Mouse (Mus musculus): ENCODE data around the gene Nyap1.

Gene Nyap1

DNA sequence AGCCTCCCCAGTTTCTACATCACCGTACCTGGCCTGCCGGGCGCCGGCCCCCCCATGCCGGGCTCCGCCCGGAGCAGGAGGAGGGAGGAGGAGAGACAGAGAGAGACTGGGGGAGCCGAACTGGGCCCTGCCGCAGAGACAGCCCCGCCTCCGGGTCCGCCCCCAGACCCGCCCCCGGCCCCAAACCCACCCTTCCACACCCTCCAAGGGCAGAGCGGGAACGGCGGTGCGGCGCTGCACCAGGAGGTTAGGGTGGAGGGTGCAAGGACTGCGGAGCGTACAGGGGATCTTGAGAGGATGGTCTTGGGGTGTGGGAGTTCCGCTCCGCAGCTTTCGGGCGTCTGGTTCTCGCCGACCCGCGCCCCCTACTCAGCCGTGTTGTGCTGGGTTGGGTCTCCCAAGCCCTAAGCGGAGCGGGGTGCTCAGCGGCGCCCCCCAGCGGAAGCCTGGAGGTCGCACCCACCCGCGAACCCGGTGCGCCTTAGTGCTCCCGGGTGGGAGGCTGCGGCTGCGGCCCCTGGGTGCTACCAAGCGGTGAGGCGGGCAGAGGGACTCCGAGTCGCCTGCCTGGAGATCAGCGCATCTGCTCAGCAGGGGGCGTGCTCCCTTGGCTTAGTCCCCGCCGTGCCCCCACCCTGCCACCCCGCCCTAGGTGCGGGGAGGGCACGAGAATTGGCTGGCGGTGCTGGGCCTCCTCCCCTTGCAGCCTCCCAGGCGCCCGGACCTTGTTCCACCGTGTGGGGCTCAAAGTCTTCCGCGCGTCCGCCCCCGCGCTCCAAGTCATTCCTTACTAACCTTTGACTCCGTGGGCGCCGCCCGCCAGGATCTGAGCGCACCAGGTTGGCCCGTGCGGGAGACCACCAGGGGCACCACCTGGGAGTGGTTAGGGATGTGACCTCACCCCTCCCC is at the start of gene Nyap1:
Gene Nyap1, minus strand, starts transcription at position 585 of the 909 bp plus-strand sequence.
- peak; percentile 90 to 91 for DNase-seq

DNA sequence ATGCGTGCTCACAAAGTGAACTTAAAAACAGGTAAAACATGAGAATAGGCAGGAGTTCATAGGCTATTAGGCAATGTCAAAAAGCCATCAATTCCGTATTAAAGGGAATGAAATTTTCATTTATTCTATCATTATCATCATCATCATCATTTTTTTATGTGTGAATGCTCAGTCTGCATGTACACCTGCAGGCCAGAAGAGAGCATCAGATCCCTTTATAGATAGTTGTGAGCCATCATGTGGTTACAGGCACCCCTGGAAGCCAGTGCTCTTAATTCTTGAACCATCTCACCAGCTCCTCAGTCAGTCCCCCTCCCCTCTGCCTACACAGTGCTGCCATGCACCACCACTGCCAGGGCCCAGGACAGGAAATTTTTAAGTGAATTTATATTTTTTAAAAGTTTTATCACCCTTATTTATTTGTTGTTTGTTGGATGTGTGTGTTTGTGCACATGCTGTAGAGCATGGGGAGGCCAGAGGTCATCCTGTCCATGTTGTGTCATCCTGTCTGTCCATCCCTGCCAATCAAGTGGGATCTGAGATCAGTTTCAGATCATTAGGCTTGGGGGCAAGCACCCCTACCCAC is 47.6 kb upstream of the Nyap1 start:
- no peak for DNase-seq

- no peak for DNase-seq
Observed at GRCm38 (mm10) chr5:137788171-137788570, 46.8 kb upstream of the Nyap1 start.

DNA sequence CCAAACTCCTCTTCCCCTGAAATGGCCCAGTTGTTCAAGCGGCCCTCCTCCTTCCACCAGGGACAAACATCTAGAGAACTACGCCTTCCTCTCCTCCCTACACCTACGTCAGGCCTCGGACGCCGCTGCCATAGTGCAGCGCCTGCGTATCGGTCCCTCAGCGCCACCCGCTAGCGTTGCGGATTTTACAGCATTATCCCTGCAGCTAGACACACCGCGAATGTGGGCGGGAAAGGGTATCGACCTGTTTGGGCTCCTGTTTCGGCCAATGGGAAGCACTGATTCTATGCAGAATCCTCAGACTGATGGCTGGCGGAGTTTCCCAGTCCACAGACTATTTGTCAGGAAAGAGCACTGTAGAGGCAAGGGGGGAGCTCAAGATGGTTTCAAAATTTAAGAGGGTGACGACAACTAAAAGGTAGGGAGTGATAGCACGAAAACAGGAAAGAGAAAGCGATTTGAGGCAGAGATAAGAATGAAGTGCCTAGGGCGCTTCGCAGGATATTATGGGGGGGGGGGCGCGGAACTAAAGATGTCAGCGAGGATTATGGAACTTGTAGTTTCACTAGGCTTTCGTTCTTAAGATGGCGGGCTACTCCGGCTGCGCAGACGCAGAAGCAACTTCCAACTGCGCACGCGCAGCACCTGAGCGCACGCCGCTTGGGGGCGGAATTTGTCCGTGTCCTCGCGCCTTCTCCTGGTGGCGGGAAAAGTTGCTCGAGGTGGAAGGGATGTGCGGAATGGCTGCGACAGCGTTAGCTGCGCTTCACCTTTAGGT is 45.9 kb upstream of the Nyap1 start, which contains the start of the genes Mepce and Zcwpw1:
Gene Mepce, minus strand, starts transcription at position 505 of the 778 bp plus-strand sequence.
Gene Zcwpw1, plus strand, starts transcription at position 648 of the 778 bp plus-strand sequence.
- DNase-seq: peak; percentile 94 to 97

GRCm38 (mm10) chr5:137786109-137786942 is 44.9 kb upstream of the Nyap1 start:
- peak; percentile 99 to 100 for DNase-seq

DNA sequence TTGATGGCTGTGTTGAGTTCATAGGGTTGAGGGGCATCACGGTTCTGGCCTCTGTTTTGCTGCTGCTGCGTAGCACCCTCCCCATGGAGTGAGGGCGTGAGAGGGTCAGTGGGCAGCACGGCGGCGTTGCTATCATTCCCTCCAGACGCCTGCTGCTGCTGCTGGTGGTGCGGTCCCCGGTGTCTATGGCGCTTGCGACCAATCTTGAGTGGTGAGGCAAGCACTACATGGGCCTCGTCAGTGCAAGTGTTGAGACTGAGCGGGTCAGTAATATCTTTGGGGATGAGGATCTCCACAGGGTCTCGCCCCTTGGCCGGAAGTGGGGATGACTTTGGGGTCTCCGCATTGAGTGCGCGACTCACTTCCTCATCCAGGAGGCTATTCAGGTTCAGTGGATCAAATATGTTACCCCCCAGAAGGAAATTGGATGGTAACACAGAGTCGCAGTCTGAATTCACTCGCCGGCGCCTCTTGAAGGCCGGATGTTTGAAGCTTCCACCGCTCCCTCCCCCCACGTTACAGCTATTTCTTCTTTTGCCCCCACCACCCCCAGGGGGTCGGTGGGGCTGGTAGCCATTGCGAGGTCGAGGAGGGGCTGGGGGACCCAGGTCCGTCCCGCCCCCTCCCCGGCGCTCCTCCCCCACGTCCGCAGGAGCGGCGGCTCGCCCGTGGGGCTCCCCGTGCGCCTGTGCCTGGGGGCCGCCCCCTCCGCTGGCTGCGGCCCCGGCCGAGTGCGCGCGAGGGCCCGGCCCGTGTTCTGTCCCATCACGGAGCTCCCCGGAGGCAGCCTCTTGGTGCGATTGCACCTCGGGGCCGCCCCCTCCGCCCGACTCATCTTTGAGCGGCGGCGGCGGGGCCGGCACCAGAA is 44.0 kb upstream of the Nyap1 start:
- DNase-seq: peak in 1 of 2 experiments; percentile 62

DNA sequence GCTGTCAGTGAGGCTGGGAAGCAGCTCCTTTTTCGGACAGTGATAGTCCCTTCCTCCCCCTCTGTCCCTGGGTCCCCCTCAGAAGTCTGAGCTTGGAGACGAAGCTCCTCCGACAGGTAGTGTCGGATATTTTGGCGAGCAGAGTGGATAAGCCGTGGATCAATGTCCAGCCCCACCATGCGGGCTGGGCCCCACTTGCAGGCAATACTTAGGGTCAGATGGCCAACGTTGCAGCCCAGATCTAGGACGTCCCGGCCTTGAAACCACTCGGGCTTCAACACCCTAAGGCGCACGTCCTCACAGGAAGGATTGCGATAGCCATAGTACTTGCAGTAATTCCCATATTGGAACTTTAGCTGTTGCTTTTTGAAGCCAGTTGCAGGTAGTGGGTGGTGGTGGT is 43.1 kb upstream of the Nyap1 start:
- DNase-seq: no peak

DNA sequence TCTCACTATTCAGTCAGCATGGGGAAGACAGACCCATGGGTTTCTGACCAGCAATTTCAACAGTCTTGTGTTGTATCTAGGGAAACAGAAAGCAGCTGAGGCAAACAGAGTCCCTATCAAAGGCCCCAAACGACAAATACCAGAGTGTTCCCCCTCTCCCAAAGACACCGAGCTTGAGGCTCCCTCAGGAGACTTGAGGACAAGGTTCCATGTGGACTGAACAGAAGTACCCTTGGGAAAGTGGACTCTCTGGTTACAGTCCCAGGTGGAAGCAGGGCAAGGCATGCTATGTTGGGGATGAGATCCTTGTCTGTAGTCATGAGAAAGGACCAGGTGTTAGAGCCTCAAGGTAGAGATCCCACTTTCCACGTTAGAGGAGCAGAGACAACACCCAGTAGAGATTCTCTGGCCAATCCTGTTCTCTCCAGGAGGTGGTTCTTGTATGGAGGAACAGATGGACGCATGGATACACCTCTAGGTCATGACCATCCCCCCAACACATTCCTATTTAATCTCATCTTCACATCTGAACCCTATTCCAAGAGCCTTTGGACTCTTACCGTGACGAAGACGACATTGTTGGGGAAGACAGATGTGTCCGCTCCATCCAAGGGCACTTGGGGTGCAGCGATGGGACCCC is 42.6 kb upstream of the Nyap1 start:
- DNase-seq: no peak

DNA sequence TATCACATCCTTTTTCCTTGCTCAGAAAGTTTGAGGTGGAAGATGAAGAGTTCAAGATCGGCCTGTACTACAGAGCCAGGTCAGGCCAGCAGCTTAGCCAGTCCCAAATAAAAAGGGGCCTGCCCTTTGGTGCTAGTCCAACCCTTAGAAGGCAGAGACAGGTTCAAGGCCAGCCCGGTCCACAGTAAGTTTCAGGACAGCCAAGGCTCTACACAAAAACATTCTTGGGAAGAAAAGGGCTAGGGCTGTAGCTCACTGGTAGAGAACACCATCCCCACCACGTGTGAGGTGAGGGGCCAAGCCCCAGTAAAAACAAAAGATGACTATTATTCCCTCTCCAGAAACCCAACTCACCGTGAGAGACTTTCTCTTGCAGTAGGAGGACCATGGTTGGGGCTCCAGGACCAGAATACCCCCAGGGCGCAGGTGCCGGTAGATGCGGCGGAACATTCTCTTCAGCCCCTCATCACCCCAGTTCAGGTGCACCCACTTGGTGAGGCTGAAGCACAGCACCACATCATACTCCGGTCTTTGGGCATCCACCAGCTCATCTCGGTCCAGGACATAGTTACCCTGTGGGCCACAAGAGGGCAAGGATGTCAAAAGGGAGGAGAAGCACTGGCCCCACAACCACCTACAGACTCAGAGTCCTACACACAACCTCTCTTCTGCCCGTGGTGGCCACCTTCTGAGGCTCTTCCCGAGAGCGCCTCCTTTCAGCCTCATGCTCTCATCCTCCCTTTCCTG is 41.5 kb upstream of the Nyap1 start:
- DNase-seq: no peak

DNA sequence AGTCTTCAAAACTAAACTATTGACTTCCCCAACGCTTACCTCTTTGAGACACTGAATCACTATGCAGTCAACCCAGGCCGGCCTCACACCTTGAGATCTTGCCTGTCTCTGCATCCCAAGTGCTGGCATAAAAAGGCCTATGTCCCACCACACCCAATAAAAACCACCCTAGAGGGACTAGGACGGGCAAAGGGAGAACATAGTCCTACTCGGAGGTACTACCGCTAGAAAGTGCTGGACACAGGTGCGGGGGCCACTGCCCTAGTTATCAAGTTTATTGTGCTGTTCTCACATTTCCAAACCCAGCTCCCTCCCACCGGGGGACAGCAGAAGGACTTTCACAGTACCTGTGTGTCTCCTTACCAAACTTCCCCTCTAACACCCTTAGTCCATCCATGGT is 40.3 kb upstream of the Nyap1 start:
- no peak for DNase-seq

GRCm38 (mm10) chr5:137779053-137779933 is 37.9 kb upstream of the Nyap1 start:
- DNase-seq: peak; percentile 52 to 77

DNA sequence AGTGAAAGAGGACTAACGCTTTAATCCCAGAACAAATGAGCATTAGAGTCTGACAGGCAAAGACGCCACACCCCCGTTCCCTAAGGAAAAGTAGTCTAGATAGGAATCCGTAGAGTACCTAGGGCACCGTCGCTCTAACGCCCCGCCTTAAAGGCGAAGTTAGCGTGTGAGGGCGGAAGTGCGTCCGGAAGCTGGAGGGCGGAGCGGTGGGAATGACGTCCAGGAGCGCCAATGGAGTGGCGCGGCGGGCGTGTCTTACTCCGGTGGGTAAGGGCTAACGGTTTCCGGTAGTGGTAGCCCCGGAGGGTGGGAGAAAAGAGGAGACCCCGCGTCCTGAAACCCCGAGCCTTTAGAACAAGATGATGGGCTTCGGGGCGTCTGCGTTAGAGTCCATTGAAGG is 37.2 kb upstream of the Nyap1 start, which contains the start of gene Ppp1r35:
Gene Ppp1r35, plus strand, starts transcription at position 215 of the 400 bp plus-strand sequence.
- peak; percentile 97 for DNase-seq

DNA sequence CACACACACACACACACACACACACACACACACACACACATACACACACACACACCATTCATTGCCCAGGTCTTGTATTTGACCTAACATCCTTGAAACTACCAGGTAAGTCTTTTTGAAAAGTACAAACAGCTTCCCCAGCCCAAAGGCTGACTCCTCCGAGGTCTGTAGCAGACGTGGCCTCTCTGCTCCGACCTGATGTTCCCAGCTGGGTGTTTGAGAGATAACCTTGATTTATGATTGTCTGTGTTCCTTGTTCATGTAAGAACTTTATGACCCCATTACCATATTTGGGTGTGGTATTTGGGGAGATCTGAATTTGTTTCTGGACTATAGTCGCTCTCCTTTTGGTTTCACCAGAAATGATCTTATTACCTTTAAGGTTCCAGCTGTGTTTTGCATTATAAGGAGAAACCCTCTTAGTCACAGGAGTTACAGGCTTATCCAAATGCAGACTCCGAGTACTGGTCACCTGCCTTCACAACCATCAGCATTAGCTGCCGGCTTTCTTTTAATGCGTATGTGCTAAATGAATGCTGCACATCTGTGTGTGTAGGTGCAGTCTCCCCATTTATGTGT is 35.9 kb upstream of the Nyap1 start:
- no peak for DNase-seq

DNA sequence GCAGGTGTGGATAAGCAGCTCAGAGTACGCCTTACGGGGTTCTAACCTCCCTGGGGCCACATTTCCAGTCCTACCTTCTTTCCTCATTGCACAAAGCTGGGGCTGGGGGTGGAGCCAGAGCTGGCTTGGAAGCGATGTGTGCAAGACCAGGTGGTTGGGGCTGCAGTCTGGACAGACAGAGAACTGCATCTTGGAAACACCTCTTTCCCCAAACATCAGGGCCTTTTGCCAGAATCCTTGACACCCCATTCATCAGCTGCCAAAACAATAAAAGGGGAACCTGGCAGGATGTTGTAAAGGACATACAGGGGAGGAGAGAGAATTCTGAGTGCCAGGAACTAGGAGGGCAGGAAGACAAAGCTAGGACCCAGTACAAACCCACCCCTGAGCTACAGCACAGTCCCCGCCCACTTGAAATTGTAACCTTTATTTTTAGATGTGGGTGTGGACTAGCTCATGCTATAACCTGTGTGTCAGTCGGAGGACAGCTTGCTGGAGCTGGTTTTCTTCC is 35.1 kb upstream of the Nyap1 start:
- peak; percentile 56 to 76 for DNase-seq

DNA sequence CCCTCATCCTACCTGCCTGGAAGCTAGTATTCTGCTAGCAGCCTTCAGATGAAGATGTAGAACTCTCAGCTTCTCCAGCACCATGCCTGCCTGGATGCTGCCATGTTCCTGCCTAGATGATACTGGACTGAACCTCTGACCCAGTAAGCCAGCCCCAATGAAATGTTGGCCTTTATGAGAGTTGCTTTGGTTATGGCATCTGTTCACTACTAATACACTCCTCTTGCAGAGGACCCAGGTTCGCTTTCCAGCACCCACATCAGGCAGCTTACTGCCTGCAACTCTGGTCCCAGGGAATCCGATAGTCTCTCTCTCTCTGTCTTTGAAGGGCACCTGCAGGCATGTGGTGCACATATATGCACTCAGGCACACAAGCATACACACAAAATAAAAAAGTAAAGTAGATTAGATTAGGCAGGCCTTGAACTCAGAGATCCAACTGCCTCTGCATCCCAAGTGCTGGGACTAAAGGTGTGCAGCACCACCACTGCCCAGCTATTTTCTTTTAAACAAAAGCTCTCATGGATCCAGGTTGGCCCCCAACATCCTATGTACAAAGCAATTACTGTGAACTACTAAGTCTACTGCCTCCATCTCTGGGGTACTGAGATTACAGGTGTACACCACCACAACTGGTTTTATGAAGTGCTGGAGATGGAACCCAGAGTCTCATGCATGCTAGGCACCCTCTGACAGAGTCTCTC is 34.3 kb upstream of the Nyap1 start:
- DNase-seq: no peak

GRCm38 (mm10) chr5:137772755-137773154 is 31.3 kb upstream of the Nyap1 start:
- DNase-seq: no peak

DNA sequence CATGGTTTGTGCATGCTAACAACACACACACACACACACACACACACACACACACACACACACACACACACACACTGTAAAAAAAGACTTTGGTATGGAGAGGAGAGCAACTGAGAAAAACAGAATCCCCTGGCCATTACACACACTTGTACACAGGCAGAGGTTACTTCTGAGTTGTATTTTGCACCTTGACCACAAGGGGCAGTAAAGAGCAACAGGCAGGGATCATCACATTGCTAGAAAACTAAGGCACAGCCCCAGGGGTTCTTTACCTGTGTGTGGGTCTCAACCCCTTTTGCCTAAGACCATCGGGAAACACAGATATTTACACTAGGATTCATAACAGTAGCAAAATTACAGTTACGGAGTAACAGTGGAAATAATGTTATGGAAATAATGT is 29.3 kb upstream of the Nyap1 start:
- peak in 1 of 2 experiments; percentile 52 for DNase-seq

Data from kidney, postnatal 36 days (tissue).